Mouse (Mus musculus): ENCODE data around the gene 1700025G04Rik. TPM values are rescaled to one million over a fixed set of nuclear protein-coding genes. Genes with fewer than 3 reads are reported as not detected.

The 1700025G04Rik gene
- polyA plus RNA-seq, 1 experiment from 2014 or later: 8.7 TPM

DNA sequence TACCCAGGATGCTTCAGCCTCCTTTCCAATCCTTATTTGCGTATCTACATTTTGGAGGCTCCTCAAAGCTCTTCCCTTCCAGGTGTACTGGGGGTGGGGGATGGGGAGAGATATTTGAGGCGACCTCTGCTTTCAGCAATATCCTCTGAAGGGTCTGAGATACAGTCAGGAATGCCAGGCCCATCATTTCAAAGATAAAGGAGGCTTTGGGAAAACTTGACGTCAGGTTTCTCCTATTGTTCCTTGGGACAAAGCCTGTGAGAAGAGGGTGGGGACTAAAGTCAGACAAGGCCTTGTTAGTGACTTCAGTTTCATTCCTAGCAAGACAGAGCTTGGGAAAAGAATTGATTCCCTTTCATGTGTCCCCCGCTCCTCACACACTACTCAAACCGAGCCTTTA, 209.2 kb downstream of the 1700025G04Rik start:
- no peaks in the 10 kb centered on the region for H3K4me1 ChIP-seq (replicated peaks; ENCODE audit: control insufficient read depth, insufficient read depth, low read length)
- no peaks in the 10 kb centered on the region for H3K36me3 ChIP-seq (ENCODE audit: control insufficient read depth, insufficient read depth, low read length)
- H3K27ac ChIP-seq (ENCODE audit: low read depth, low read length): no peak overlapping the region
- WGBS: 65% methylated on average over 5 of the region's 5 CpGs
- H3K27me3 ChIP-seq (replicated peaks; ENCODE audit: control insufficient read depth, insufficient read depth, low read length): no peaks in the 10 kb centered on the region
- no peak overlapping the region for H3K4me2 ChIP-seq
- DNase-seq (ENCODE audit: low spot score) (no peak), ATAC-seq (replicated peaks; ENCODE audit: low FRiP score) (no peak)
- H3K9ac ChIP-seq (ENCODE audit: low read depth, low read length): no peak overlapping the region
- H3K9me3 ChIP-seq (ENCODE audit: control insufficient read depth, low read length): no peaks in the 10 kb centered on the region
- no peak overlapping the region for H3K4me3 ChIP-seq (ENCODE audit: low read depth, low read length)

DNA sequence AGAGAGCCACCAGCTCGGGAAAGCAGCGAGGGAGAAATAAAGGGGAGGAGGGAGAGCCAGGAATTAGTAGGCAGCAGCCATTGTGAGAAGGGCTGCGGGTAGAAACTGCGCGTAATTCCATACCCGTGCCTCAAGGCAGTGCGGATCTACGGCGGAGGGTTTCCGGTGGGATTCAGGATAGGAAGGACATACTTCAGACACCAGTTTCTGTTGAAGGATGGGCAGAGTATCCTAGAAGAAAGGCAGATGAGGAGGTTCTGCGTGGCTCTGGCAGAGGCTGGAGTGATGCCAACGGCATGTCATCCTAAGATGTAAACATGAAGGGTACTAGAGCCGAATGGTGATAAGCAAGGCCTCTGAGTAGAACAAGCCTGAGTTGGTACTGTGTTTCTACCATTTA, 210.0 kb downstream of the 1700025G04Rik start:
- DNase-seq (ENCODE audit: low spot score): no peak

DNA sequence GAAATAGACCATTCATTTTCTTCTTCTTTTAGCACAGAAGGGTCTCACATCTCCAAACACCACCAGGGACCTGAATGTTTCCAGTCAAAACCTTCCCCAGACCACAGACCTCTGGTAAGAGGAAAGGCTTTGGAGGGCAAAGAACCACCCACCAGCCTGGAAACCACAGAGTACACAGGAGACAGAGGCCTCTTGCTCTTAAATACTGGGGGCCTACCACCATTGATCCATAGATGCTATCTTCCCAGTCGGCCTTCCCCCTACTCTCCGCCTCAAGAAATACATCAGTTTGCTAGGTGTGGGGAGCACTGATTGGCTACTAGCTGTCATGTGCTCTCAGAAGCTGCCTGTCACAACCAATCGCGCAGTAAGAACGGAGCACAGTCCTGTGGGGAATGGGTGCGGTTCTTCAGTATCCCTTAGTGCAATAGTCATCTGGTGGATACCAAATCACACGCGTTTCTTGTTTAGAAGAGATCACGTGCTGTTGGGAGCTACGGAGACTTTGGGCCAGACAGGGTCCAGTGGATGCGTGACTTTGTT, 210.5 kb downstream of the 1700025G04Rik start:
- no peak for ATAC-seq (replicated peaks; ENCODE audit: low FRiP score)
- Histone ChIP-seq H3K4me3 (ENCODE audit: low read depth, low read length) (no peak overlapping the region), H3K9me3 (ENCODE audit: control insufficient read depth, low read length) (no peaks in the 10 kb centered on the region), H3K27me3 (replicated peaks; ENCODE audit: control insufficient read depth, insufficient read depth, low read length) (no peaks in the 10 kb centered on the region), H3K4me1 (replicated peaks; ENCODE audit: control insufficient read depth, insufficient read depth, low read length) (no peaks in the 10 kb centered on the region), H3K36me3 (ENCODE audit: control insufficient read depth, insufficient read depth, low read length) (no peaks in the 10 kb centered on the region), H3K4me2 (no peak overlapping the region), H3K9ac (ENCODE audit: low read depth, low read length) (no peak overlapping the region), H3K27ac (ENCODE audit: low read depth, low read length) (no peak overlapping the region)
- 65% methylated on average over 11 of the region's 11 CpGs for WGBS
- DNase-seq (ENCODE audit: low spot score): no peak

More for the DNA sequence above, 210.0 kb downstream of the 1700025G04Rik start:
- H3K4me1 ChIP-seq (replicated peaks; ENCODE audit: control insufficient read depth, insufficient read depth, low read length): no peaks in the 10 kb centered on the region
- H3K9me3 ChIP-seq (ENCODE audit: control insufficient read depth, low read length): no peaks in the 10 kb centered on the region
- H3K9ac ChIP-seq (ENCODE audit: low read depth, low read length): no peak overlapping the region
- 72% methylated on average over 13 of the region's 13 CpGs for WGBS
- no peak overlapping the region for H3K27ac ChIP-seq (ENCODE audit: low read depth, low read length)
- no peak overlapping the region for H3K4me2 ChIP-seq
- H3K36me3 ChIP-seq (ENCODE audit: control insufficient read depth, insufficient read depth, low read length): no peaks in the 10 kb centered on the region
- ATAC-seq (replicated peaks; ENCODE audit: low FRiP score): no peak
- H3K4me3 ChIP-seq (ENCODE audit: low read depth, low read length): no peak overlapping the region
- H3K27me3 ChIP-seq (replicated peaks; ENCODE audit: control insufficient read depth, insufficient read depth, low read length): no peaks in the 10 kb centered on the region

DNA sequence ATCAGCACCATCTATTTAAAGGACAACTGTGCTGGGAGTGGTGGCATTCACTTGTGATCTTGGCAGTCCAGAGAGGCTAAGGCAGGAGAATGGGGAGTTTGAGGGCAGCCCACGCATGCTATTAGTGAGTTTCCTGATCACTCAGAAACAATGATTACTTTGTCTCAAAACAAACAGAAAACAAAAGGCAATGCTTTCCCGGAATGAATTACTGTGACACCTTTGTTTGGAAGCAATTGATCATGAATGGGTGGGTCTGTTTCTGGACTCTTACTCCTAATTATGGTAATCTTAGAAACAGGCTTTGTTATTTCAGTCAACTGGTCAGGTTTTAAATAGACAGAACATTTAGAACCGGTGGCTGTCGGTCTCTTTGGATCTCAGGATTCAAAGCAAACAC, 211.5 kb downstream of the 1700025G04Rik start:
- no peaks in the 10 kb centered on the region for H3K36me3 ChIP-seq (ENCODE audit: control insufficient read depth, insufficient read depth, low read length)
- no peak overlapping the region for H3K9ac ChIP-seq (ENCODE audit: low read depth, low read length)
- H3K9me3 ChIP-seq (ENCODE audit: control insufficient read depth, low read length): no peaks in the 10 kb centered on the region
- 73% methylated on average over 4 of the region's 4 CpGs for WGBS
- H3K4me3 ChIP-seq (ENCODE audit: low read depth, low read length): no peak overlapping the region
- H3K4me2 ChIP-seq: no peak overlapping the region
- ATAC-seq (replicated peaks; ENCODE audit: low FRiP score) (no peak), DNase-seq (ENCODE audit: low spot score) (no peak)
- no peaks in the 10 kb centered on the region for H3K4me1 ChIP-seq (replicated peaks; ENCODE audit: control insufficient read depth, insufficient read depth, low read length)
- no peak overlapping the region for H3K27ac ChIP-seq (ENCODE audit: low read depth, low read length)
- no peaks in the 10 kb centered on the region for H3K27me3 ChIP-seq (replicated peaks; ENCODE audit: control insufficient read depth, insufficient read depth, low read length)

DNA sequence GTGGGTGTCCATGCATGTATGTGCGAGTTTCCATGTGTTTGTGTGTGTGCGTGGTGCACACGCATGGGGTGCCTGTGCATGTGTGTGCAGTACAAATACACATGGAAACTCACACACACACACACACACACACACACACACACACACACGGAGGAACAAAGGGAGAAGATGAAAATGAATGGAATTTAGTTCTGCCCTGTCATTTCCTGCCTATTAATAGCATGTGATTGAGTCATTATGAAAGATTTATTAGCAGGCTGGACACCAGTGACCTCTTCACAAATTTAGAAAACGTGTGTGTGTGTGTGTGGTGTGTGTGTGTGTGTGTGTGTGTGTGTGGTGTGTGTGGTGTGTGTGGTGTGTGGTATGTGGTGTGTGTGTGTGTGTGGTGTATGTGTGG, 217.0 kb downstream of the 1700025G04Rik start:
- no peaks in the 10 kb centered on the region for H3K27me3 ChIP-seq (replicated peaks; ENCODE audit: control insufficient read depth, insufficient read depth, low read length)
- ATAC-seq (replicated peaks; ENCODE audit: low FRiP score) (no peak), DNase-seq (ENCODE audit: low spot score) (no peak)
- WGBS: 83% methylated on average over 5 of the region's 5 CpGs
- no peak overlapping the region for H3K9ac ChIP-seq (ENCODE audit: low read depth, low read length)
- H3K9me3 ChIP-seq (ENCODE audit: control insufficient read depth, low read length): no peaks in the 10 kb centered on the region
- no peak overlapping the region for H3K4me2 ChIP-seq
- H3K4me1 ChIP-seq (replicated peaks; ENCODE audit: control insufficient read depth, insufficient read depth, low read length): no peaks in the 10 kb centered on the region
- H3K36me3 ChIP-seq (ENCODE audit: control insufficient read depth, insufficient read depth, low read length): no peaks in the 10 kb centered on the region
- H3K4me3 ChIP-seq (ENCODE audit: low read depth, low read length): no peak overlapping the region
- H3K27ac ChIP-seq (ENCODE audit: low read depth, low read length): no peak overlapping the region

GRCm38 (mm10) chr1:151864326-151864725, 225.6 kb downstream of the 1700025G04Rik start:
- H3K4me2 ChIP-seq: no peak overlapping the region
- H3K9ac ChIP-seq (ENCODE audit: low read depth, low read length): no peak overlapping the region
- no peaks in the 10 kb centered on the region for H3K27me3 ChIP-seq (replicated peaks; ENCODE audit: control insufficient read depth, insufficient read depth, low read length)
- DNase-seq (ENCODE audit: low spot score) (no peak), ATAC-seq (replicated peaks; ENCODE audit: low FRiP score) (no peak)
- no peak overlapping the region for H3K4me3 ChIP-seq (ENCODE audit: low read depth, low read length)
- H3K4me1 ChIP-seq (replicated peaks; ENCODE audit: control insufficient read depth, insufficient read depth, low read length): no peaks in the 10 kb centered on the region
- no peak overlapping the region for H3K27ac ChIP-seq (ENCODE audit: low read depth, low read length)
- H3K36me3 ChIP-seq (ENCODE audit: control insufficient read depth, insufficient read depth, low read length): no peaks in the 10 kb centered on the region
- 93% methylated on average over 6 of the region's 6 CpGs for WGBS
- H3K9me3 ChIP-seq (ENCODE audit: control insufficient read depth, low read length): no peaks in the 10 kb centered on the region

GRCm38 (mm10) chr1:151863797-151864147, 226.2 kb downstream of the 1700025G04Rik start:
- peak; percentile 27 for DNase-seq (ENCODE audit: low spot score)

DNA sequence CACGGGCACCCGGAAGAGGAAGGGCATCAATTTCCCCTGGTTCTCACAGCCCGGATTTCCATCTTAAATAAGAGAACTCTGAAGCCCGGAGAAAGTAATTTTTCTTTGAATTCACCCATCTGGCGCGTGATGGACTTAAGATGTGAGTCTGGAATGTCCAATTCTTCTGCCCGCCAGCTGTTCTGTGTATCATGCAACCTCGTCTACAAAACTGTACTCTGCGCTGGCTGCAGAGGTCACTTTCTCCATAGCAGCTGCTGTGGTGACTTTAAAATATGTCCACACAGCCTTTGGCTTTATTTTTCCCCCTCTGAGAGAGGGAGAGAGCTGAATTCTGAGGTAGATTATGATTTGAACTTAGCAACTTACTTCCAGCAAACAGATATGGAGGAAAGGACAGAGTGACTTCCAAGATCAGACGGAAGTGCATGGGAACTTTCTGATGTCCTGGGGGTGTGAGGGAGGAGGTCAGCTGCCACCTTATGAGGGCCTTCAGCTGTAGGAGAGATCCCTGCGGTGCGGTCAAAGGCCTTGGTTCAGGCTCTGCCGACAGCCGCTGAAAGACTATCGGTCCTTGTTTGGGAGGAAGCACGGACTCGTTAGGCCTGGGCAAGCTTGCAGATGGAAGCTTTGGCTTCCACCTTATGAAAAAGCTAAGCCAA, 226.7 kb downstream of the 1700025G04Rik start:
- Histone ChIP-seq H3K36me3 (ENCODE audit: control insufficient read depth, insufficient read depth, low read length) (no peaks in the 10 kb centered on the region), H3K4me2 (no peak overlapping the region), H3K9me3 (ENCODE audit: control insufficient read depth, low read length) (no peaks in the 10 kb centered on the region), H3K4me3 (ENCODE audit: low read depth, low read length) (no peak overlapping the region), H3K9ac (ENCODE audit: low read depth, low read length) (no peak overlapping the region), H3K4me1 (replicated peaks; ENCODE audit: control insufficient read depth, insufficient read depth, low read length) (no peaks in the 10 kb centered on the region), H3K27me3 (replicated peaks; ENCODE audit: control insufficient read depth, insufficient read depth, low read length) (no peaks in the 10 kb centered on the region), H3K27ac (ENCODE audit: low read depth, low read length) (no peak overlapping the region)
- ATAC-seq (replicated peaks; ENCODE audit: low FRiP score) (no peak), DNase-seq (ENCODE audit: low spot score) (peak; percentile 25)
- WGBS: 81% methylated on average over 17 of the region's 17 CpGs

More at GRCm38 (mm10) chr1:151863797-151864147, 226.2 kb downstream of the 1700025G04Rik start:
- ATAC-seq (replicated peaks; ENCODE audit: low FRiP score): no peak
- Histone ChIP-seq H3K9ac (ENCODE audit: low read depth, low read length) (no peak overlapping the region), H3K4me2 (no peak overlapping the region), H3K27ac (ENCODE audit: low read depth, low read length) (no peak overlapping the region), H3K4me1 (replicated peaks; ENCODE audit: control insufficient read depth, insufficient read depth, low read length) (no peaks in the 10 kb centered on the region), H3K9me3 (ENCODE audit: control insufficient read depth, low read length) (no peaks in the 10 kb centered on the region), H3K4me3 (ENCODE audit: low read depth, low read length) (no peak overlapping the region), H3K36me3 (ENCODE audit: control insufficient read depth, insufficient read depth, low read length) (no peaks in the 10 kb centered on the region), H3K27me3 (replicated peaks; ENCODE audit: control insufficient read depth, insufficient read depth, low read length) (no peaks in the 10 kb centered on the region)
- WGBS: 85% methylated on average over 12 of the region's 12 CpGs

- H3K4me3 ChIP-seq (ENCODE audit: low read depth, low read length): no peak overlapping the region
- 87% methylated on average over 8 of the region's 8 CpGs for WGBS
- H3K4me1 ChIP-seq (replicated peaks; ENCODE audit: control insufficient read depth, insufficient read depth, low read length): no peaks in the 10 kb centered on the region
- ATAC-seq (replicated peaks; ENCODE audit: low FRiP score) (no peak), DNase-seq (ENCODE audit: low spot score) (no peak)
- H3K36me3 ChIP-seq (ENCODE audit: control insufficient read depth, insufficient read depth, low read length): no peaks in the 10 kb centered on the region
- no peak overlapping the region for H3K27ac ChIP-seq (ENCODE audit: low read depth, low read length)
- no peak overlapping the region for H3K4me2 ChIP-seq
- H3K9me3 ChIP-seq (ENCODE audit: control insufficient read depth, low read length): no peaks in the 10 kb centered on the region
- H3K27me3 ChIP-seq (replicated peaks; ENCODE audit: control insufficient read depth, insufficient read depth, low read length): no peaks in the 10 kb centered on the region
- no peak overlapping the region for H3K9ac ChIP-seq (ENCODE audit: low read depth, low read length)
These were observed 227.8 kb downstream of the 1700025G04Rik start for GRCm38 (mm10) chr1:151862109-151862508.

All from liver, embryonic 11.5 days (tissue).